Mouse (Mus musculus): ENCODE results near the gene Cers1. TPM values are rescaled to one million over a fixed set of nuclear protein-coding genes. Genes with fewer than 3 reads are reported as not detected.
A peak's percentile ranks its signal among the peaks of the same experiment; 100 is the strongest.

The Cers1 gene
- total RNA-seq, 1 experiment, result 1.9 TPM

DNA sequence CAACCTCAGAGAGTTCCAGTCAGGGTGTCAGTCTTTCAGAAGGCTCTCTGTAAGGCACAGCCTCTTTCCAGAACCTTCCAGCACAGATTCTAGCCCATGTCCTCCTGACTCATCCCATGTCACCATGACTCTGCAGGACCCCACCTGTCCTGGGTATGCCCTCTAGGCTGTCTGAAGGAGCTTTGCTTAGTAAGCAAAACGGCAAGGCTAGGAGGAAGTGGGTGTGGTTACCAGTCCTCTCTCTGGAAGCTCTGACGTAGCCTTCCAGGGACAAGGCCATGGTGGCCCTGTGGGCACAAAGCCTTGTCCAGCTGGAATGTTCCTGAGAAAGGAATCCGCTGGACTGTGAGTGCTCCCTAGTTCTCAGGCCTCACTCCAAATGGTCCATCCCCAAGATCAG lies 42.6 kb upstream of the Cers1 start:
- no peak for TF ChIP-seq ZNF384 (IDR thresholded peaks at IDR 0.05; ENCODE audit: low read depth, low read length)
- no peak for TF ChIP-seq CHD2 (IDR thresholded peaks at IDR 0.05; ENCODE audit: low read depth, low read length)
- peak; percentile 96 for TF ChIP-seq MAFK (IDR thresholded peaks at IDR 0.05; ENCODE audit: insufficient read depth, low read depth, low read length)
- no peak for TF ChIP-seq HCFC1 (IDR thresholded peaks at IDR 0.05; ENCODE audit: borderline replicate concordance, insufficient read depth, low read length)
- no peak for TF ChIP-seq ZC3H11A (IDR thresholded peaks at IDR 0.05; ENCODE audit: borderline replicate concordance, low read depth, low read length)
- Histone ChIP-seq H3K36me3 (ENCODE audit: control insufficient read depth, insufficient read depth, low read length, poor library complexity, severe bottlenecking) (no peaks in the 10 kb centered on the region; the same call in 1 of the 2 replicates), H3K4me1 (ENCODE audit: control insufficient read depth in 2 of 2, insufficient read depth in 2 of 2, low read length in 2 of 2, poor library complexity in 1 of 2) (peaks cover 4 to 38% of the 10 kb centered on the region in 2 experiments; a peak in 3 of 4 replicates), H3K27ac (ENCODE audit: insufficient read depth, low read depth, low read length, poor library complexity, severe bottlenecking) (peak overlapping the region; percentile 80), H3K4me3 (ENCODE audit: insufficient read depth in 1 of 2, low read depth in 1 of 2, low read length in 2 of 2, poor library complexity in 1 of 2, severe bottlenecking in 1 of 2) (peak overlapping the region in 1 of 2 experiments; percentile 10; a peak in 1 of 4 replicates), H3K9me3 (ENCODE audit: control insufficient read depth, insufficient read depth, low read depth, low read length) (no peaks in the 10 kb centered on the region), H3K9ac (ENCODE audit: insufficient read depth, low read depth, low read length, poor library complexity, severe bottlenecking) (no peak overlapping the region)
- no peak for DNase-seq (ENCODE audit: low read depth, low spot score)
- in situ Hi-C loops (cut with MboI; ENCODE audit: low sequenced_read_pairs in 2 of 2, unreplicated experiment in 2 of 2), result no loop called here

GRCm38 (mm10) chr8:70274350-70274749 lies 41.2 kb upstream of the Cers1 start:
- Histone ChIP-seq H3K9ac (ENCODE audit: insufficient read depth, low read depth, low read length, poor library complexity, severe bottlenecking) (no peak overlapping the region), H3K27ac (ENCODE audit: insufficient read depth, low read depth, low read length, poor library complexity, severe bottlenecking) (peak overlapping the region; percentile 83), H3K4me3 (ENCODE audit: insufficient read depth in 1 of 2, low read depth in 1 of 2, low read length in 2 of 2, poor library complexity in 1 of 2, severe bottlenecking in 1 of 2) (no peak overlapping the region), H3K9me3 (ENCODE audit: control insufficient read depth, insufficient read depth, low read depth, low read length) (no peaks in the 10 kb centered on the region), H3K36me3 (ENCODE audit: control insufficient read depth, insufficient read depth, low read length, poor library complexity, severe bottlenecking) (no peaks in the 10 kb centered on the region; the same call in 1 of the 2 replicates), H3K4me1 (ENCODE audit: control insufficient read depth in 2 of 2, insufficient read depth in 2 of 2, low read length in 2 of 2, poor library complexity in 1 of 2) (peaks cover 4 to 40% of the 10 kb centered on the region in 2 experiments; a peak in 3 of 4 replicates)
- in situ Hi-C loops (cut with MboI; ENCODE audit: low sequenced_read_pairs in 2 of 2, unreplicated experiment in 2 of 2), result no loop called here
- TF ChIP-seq ZC3H11A (IDR thresholded peaks at IDR 0.05; ENCODE audit: borderline replicate concordance, low read depth, low read length), result no peak
- TF ChIP-seq MAFK (IDR thresholded peaks at IDR 0.05; ENCODE audit: insufficient read depth, low read depth, low read length), result no peak
- no peak for TF ChIP-seq ZNF384 (IDR thresholded peaks at IDR 0.05; ENCODE audit: low read depth, low read length)
- TF ChIP-seq HCFC1 (IDR thresholded peaks at IDR 0.05; ENCODE audit: borderline replicate concordance, insufficient read depth, low read length), result no peak
- TF ChIP-seq CHD2 (IDR thresholded peaks at IDR 0.05; ENCODE audit: low read depth, low read length), result no peak
- DNase-seq (ENCODE audit: low read depth, low spot score), result peak; percentile 52

DNA sequence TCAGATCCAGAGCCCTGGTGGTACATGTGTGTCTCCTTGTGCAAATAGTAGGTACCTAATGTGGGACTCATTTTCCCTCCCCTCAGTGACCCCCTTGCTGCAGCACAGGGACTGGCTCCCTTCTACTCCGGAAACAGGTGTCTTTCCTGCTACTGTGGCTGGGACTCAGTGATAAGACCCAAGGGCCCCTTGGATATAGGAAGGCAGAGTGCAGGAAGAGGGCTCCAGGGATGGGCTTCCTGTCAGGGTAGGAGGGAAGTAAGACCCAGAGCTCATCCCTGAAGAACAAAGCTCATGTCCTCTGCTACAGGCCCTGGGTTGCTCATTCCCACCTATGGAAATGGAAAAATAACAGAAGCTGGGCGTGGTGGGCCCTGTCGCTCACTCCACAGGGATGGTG lies 39.1 kb upstream of the Cers1 start:
- H3K9ac ChIP-seq (ENCODE audit: insufficient read depth, low read depth, low read length, poor library complexity, severe bottlenecking), result no peak overlapping the region
- no peaks in the 10 kb centered on the region for H3K9me3 ChIP-seq (ENCODE audit: control insufficient read depth, insufficient read depth, low read depth, low read length)
- peaks cover 8 to 43% of the 10 kb centered on the region in 2 experiments; a peak in 3 of 4 replicates for H3K4me1 ChIP-seq (ENCODE audit: control insufficient read depth in 2 of 2, insufficient read depth in 2 of 2, low read length in 2 of 2, poor library complexity in 1 of 2)
- no peaks in the 10 kb centered on the region; the same call in 1 of the 2 replicates for H3K36me3 ChIP-seq (ENCODE audit: control insufficient read depth, insufficient read depth, low read length, poor library complexity, severe bottlenecking)
- no peak for TF ChIP-seq HCFC1 (IDR thresholded peaks at IDR 0.05; ENCODE audit: borderline replicate concordance, insufficient read depth, low read length)
- no peak for TF ChIP-seq ZNF384 (IDR thresholded peaks at IDR 0.05; ENCODE audit: low read depth, low read length)
- no peak for TF ChIP-seq MAFK (IDR thresholded peaks at IDR 0.05; ENCODE audit: insufficient read depth, low read depth, low read length)
- TF ChIP-seq CHD2 (IDR thresholded peaks at IDR 0.05; ENCODE audit: low read depth, low read length), result no peak
- TF ChIP-seq ZC3H11A (IDR thresholded peaks at IDR 0.05; ENCODE audit: borderline replicate concordance, low read depth, low read length), result no peak
- DNase-seq (ENCODE audit: low read depth, low spot score), result no peak
- no peak overlapping the region for H3K4me3 ChIP-seq (ENCODE audit: insufficient read depth in 1 of 2, low read depth in 1 of 2, low read length in 2 of 2, poor library complexity in 1 of 2, severe bottlenecking in 1 of 2)
- in situ Hi-C loops (cut with MboI; ENCODE audit: low sequenced_read_pairs in 2 of 2, unreplicated experiment in 2 of 2), result no loop called here
- H3K27ac ChIP-seq (ENCODE audit: insufficient read depth, low read depth, low read length, poor library complexity, severe bottlenecking), result no peak overlapping the region

- no peak for TF ChIP-seq CHD2 (IDR thresholded peaks at IDR 0.05; ENCODE audit: low read depth, low read length)
- no peak for TF ChIP-seq MAFK (IDR thresholded peaks at IDR 0.05; ENCODE audit: insufficient read depth, low read depth, low read length)
- no peak for TF ChIP-seq ZNF384 (IDR thresholded peaks at IDR 0.05; ENCODE audit: low read depth, low read length)
- no peak for TF ChIP-seq ZC3H11A (IDR thresholded peaks at IDR 0.05; ENCODE audit: borderline replicate concordance, low read depth, low read length)
- TF ChIP-seq HCFC1 (IDR thresholded peaks at IDR 0.05; ENCODE audit: borderline replicate concordance, insufficient read depth, low read length), result no peak
- Histone ChIP-seq H3K27ac (ENCODE audit: insufficient read depth, low read depth, low read length, poor library complexity, severe bottlenecking) (no peak overlapping the region), H3K9ac (ENCODE audit: insufficient read depth, low read depth, low read length, poor library complexity, severe bottlenecking) (peak overlapping the region; percentile 63), H3K9me3 (ENCODE audit: control insufficient read depth, insufficient read depth, low read depth, low read length) (no peaks in the 10 kb centered on the region), H3K36me3 (ENCODE audit: control insufficient read depth, insufficient read depth, low read length, poor library complexity, severe bottlenecking) (no peaks in the 10 kb centered on the region; the same call in 1 of the 2 replicates), H3K4me3 (ENCODE audit: insufficient read depth in 1 of 2, low read depth in 1 of 2, low read length in 2 of 2, poor library complexity in 1 of 2, severe bottlenecking in 1 of 2) (peak overlapping the region; percentile 52 to 56), H3K4me1 (ENCODE audit: control insufficient read depth in 2 of 2, insufficient read depth in 2 of 2, low read length in 2 of 2, poor library complexity in 1 of 2) (peaks cover 8 to 32% of the 10 kb centered on the region in 2 experiments; a peak in 3 of 4 replicates)
- in situ Hi-C loops (cut with MboI; ENCODE audit: low sequenced_read_pairs in 2 of 2, unreplicated experiment in 2 of 2), result no loop called here
- no peak for DNase-seq (ENCODE audit: low read depth, low spot score)
These were observed 37.4 kb upstream of the Cers1 start for GRCm38 (mm10) chr8:70278175-70278574.
